Mouse (Mus musculus): ENCODE data around the gene Vegfd. TPM values are rescaled to one million over a fixed set of nuclear protein-coding genes. Genes with fewer than 3 reads are reported as not detected.

Gene Vegfd
- polyA plus RNA-seq, 1 experiment from 2014 or later, result 40.1 TPM

GRCm38 (mm10) chrX:164365153-164365865 lies 7.9 kb upstream of the Vegfd start:
- Histone ChIP-seq H3K4me2 (no peak overlapping the region), H3K4me1 (ENCODE audit: insufficient read depth) (no peaks in the 10 kb centered on the region), H3K4me3 (ENCODE audit: low read depth, low read length) (no peak overlapping the region), H3K27ac (ENCODE audit: low read depth) (no peak overlapping the region), H3K36me3 (ENCODE audit: insufficient read depth) (no peaks in the 10 kb centered on the region), H3K27me3 (ENCODE audit: insufficient read depth, low read length) (no peaks in the 10 kb centered on the region), H3K9ac (no peak overlapping the region), H3K9me3 (ENCODE audit: low read depth, low read length) (no peaks in the 10 kb centered on the region)
- no peak for TF ChIP-seq CTCF (IDR thresholded peaks at IDR 0.05; ENCODE audit: low read depth)
- 84% methylated on average over 4 of the region's 4 CpGs for WGBS
- no peak for DNase-seq
- no peak for ATAC-seq (ENCODE audit: insufficient read depth)

GRCm38 (mm10) chrX:164370576-164370975 lies 2.6 kb upstream of the Vegfd start:
- no peak overlapping the region for H3K4me3 ChIP-seq (ENCODE audit: low read depth, low read length)
- no peak for DNase-seq
- WGBS, result 53% methylated on average over 3 of the region's 3 CpGs
- no peak overlapping the region for H3K4me2 ChIP-seq
- H3K27ac ChIP-seq (ENCODE audit: low read depth), result no peak overlapping the region
- H3K27me3 ChIP-seq (ENCODE audit: insufficient read depth, low read length), result no peaks in the 10 kb centered on the region
- H3K36me3 ChIP-seq (ENCODE audit: insufficient read depth), result no peaks in the 10 kb centered on the region
- no peaks in the 10 kb centered on the region for H3K4me1 ChIP-seq (ENCODE audit: insufficient read depth)
- no peak overlapping the region for H3K9ac ChIP-seq
- H3K9me3 ChIP-seq (ENCODE audit: low read depth, low read length), result no peaks in the 10 kb centered on the region
- TF ChIP-seq CTCF (IDR thresholded peaks at IDR 0.05; ENCODE audit: low read depth), result no peak
- ATAC-seq (ENCODE audit: insufficient read depth), result no peak

- H3K27me3 ChIP-seq (ENCODE audit: insufficient read depth, low read length), result no peaks in the 10 kb centered on the region
- no peak overlapping the region; the same call in 1 of the 2 replicates for H3K9ac ChIP-seq
- ATAC-seq (ENCODE audit: insufficient read depth) (no peak), DNase-seq (peak; percentile 75)
- 36% methylated on average over 5 of the region's 5 CpGs for WGBS
- H3K4me1 ChIP-seq (ENCODE audit: insufficient read depth), result no peaks in the 10 kb centered on the region
- no peaks in the 10 kb centered on the region for H3K9me3 ChIP-seq (ENCODE audit: low read depth, low read length)
- H3K27ac ChIP-seq (ENCODE audit: low read depth), result no peak overlapping the region
- H3K4me2 ChIP-seq, result peak overlapping the region; percentile 48
- TF ChIP-seq CTCF (IDR thresholded peaks at IDR 0.05; ENCODE audit: low read depth), result peak; percentile 16; the same call in 1 of the 2 replicates
- no peaks in the 10 kb centered on the region for H3K36me3 ChIP-seq (ENCODE audit: insufficient read depth)
- H3K4me3 ChIP-seq (ENCODE audit: low read depth, low read length), result peak overlapping the region; percentile 28
Observed at GRCm38 (mm10) chrX:164374586-164374985, 1.4 kb downstream of the Vegfd start.

GRCm38 (mm10) chrX:164379721-164380120 lies 6.5 kb downstream of the Vegfd start:
- DNase-seq (no peak), ATAC-seq (ENCODE audit: insufficient read depth) (no peak)
- Histone ChIP-seq H3K9me3 (ENCODE audit: low read depth, low read length) (no peaks in the 10 kb centered on the region), H3K4me3 (ENCODE audit: low read depth, low read length) (no peak overlapping the region), H3K27ac (ENCODE audit: low read depth) (no peak overlapping the region), H3K4me1 (ENCODE audit: insufficient read depth) (no peaks in the 10 kb centered on the region), H3K36me3 (ENCODE audit: insufficient read depth) (no peaks in the 10 kb centered on the region), H3K9ac (no peak overlapping the region), H3K27me3 (ENCODE audit: insufficient read depth, low read length) (no peaks in the 10 kb centered on the region), H3K4me2 (0 out of 2 replicates have a peak overlapping the region, but pooled peaks have one; percentile 10)
- TF ChIP-seq CTCF (IDR thresholded peaks at IDR 0.05; ENCODE audit: low read depth), result no peak
- WGBS, result 70% methylated on average over 4 of the region's 4 CpGs

- Histone ChIP-seq H3K27me3 (ENCODE audit: insufficient read depth, low read length) (no peaks in the 10 kb centered on the region), H3K4me3 (ENCODE audit: low read depth, low read length) (peak overlapping the region; percentile 31), H3K36me3 (ENCODE audit: insufficient read depth) (no peaks in the 10 kb centered on the region), H3K9me3 (ENCODE audit: low read depth, low read length) (no peaks in the 10 kb centered on the region), H3K27ac (ENCODE audit: low read depth) (peak overlapping the region; percentile 76), H3K9ac (no peak overlapping the region; the same call in 1 of the 2 replicates), H3K4me2 (peak overlapping the region; percentile 63), H3K4me1 (ENCODE audit: insufficient read depth) (no peaks in the 10 kb centered on the region)
- TF ChIP-seq CTCF (IDR thresholded peaks at IDR 0.05; ENCODE audit: low read depth), result no peak
- WGBS, result 9% methylated on average over 25 of the region's 33 CpGs
- DNase-seq, result peak; percentile 92
- ATAC-seq (ENCODE audit: insufficient read depth), result peak; percentile 96
Observed at GRCm38 (mm10) chrX:164381618-164382408, 8.6 kb downstream of the Vegfd start.

- H3K4me1 ChIP-seq (ENCODE audit: insufficient read depth), result no peaks in the 10 kb centered on the region
- 69% methylated on average over 4 of the region's 4 CpGs for WGBS
- TF ChIP-seq CTCF (IDR thresholded peaks at IDR 0.05; ENCODE audit: low read depth), result no peak
- H3K27ac ChIP-seq (ENCODE audit: low read depth), result no peak overlapping the region
- H3K4me3 ChIP-seq (ENCODE audit: low read depth, low read length), result no peak overlapping the region
- no peaks in the 10 kb centered on the region for H3K36me3 ChIP-seq (ENCODE audit: insufficient read depth)
- H3K9ac ChIP-seq, result no peak overlapping the region
- no peak for ATAC-seq (ENCODE audit: insufficient read depth)
- H3K4me2 ChIP-seq, result no peak overlapping the region
- no peaks in the 10 kb centered on the region for H3K9me3 ChIP-seq (ENCODE audit: low read depth, low read length)
- H3K27me3 ChIP-seq (ENCODE audit: insufficient read depth, low read length), result no peaks in the 10 kb centered on the region
- no peak for DNase-seq
Observed at GRCm38 (mm10) chrX:164394091-164394490, 20.9 kb downstream of the Vegfd start.

- H3K9me3 ChIP-seq (ENCODE audit: low read depth, low read length), result no peaks in the 10 kb centered on the region
- H3K4me2 ChIP-seq, result no peak overlapping the region
- no peaks in the 10 kb centered on the region for H3K4me1 ChIP-seq (ENCODE audit: insufficient read depth)
- DNase-seq, result peak; percentile 71
- H3K4me3 ChIP-seq (ENCODE audit: low read depth, low read length), result no peak overlapping the region
- TF ChIP-seq CTCF (IDR thresholded peaks at IDR 0.05; ENCODE audit: low read depth), result peak; percentile 51
- H3K27me3 ChIP-seq (ENCODE audit: insufficient read depth, low read length), result no peaks in the 10 kb centered on the region
- H3K9ac ChIP-seq, result no peak overlapping the region
- 57% methylated on average over 3 of the region's 3 CpGs for WGBS
- 0 out of 2 replicates have a peak, but pooled peaks cover 5% of the 10 kb centered on the region for H3K36me3 ChIP-seq (ENCODE audit: insufficient read depth)
- peak; percentile 28 for ATAC-seq (ENCODE audit: insufficient read depth)
- no peak overlapping the region for H3K27ac ChIP-seq (ENCODE audit: low read depth)
Observed at GRCm38 (mm10) chrX:164398456-164398855, 25.3 kb downstream of the Vegfd start.
